Mouse (Mus musculus) stomach, postnatal 0 days (tissue): ENCODE results near the gene Tspo.

Experiments used
- CTCF ChIP-seq: IDR thresholded peaks from 2 replicates; pipeline ENCODE4 v1.5.1; 2016; ENCODE audit warnings: antibody characterized with exemption, low read depth, mild to moderate bottlenecking, moderate library complexity
- EP300 ChIP-seq: optimal IDR thresholded peaks from 2 replicates; pipeline ENCODE3; 2016; ENCODE audit warnings: antibody characterized with exemption

GRCm38 (mm10) chr15:83534960-83535889 lies 28.2 kb upstream of the Tspo start:
- TF ChIP-seq EP300 = no peak
- TF ChIP-seq CTCF = no peak
